Mouse (Mus musculus) cerebellum, adult 18-20 months (tissue): ENCODE data around the gene Cadm2.

Experiments used
- DNase-seq, 2 experiments: peaks; one replicate each; pipeline ENCODE4 v3.0.0; 2021

Cadm2 gene

GRCm38 (mm10) chr16:67122532-67122931, 498.2 kb downstream of the Cadm2 start:
- peak; percentile 34 to 39 for DNase-seq

GRCm38 (mm10) chr16:67121781-67122180, 498.9 kb downstream of the Cadm2 start:
- DNase-seq = peak in 1 of 2 experiments; percentile 23

- DNase-seq = no peak
These were observed 514.1 kb downstream of the Cadm2 start for GRCm38 (mm10) chr16:67106478-67107061.

GRCm38 (mm10) chr16:67096706-67097105, 524.0 kb downstream of the Cadm2 start:
- no peak for DNase-seq

GRCm38 (mm10) chr16:67095916-67096315, 524.8 kb downstream of the Cadm2 start:
- peak in 1 of 2 experiments; percentile 38 for DNase-seq

- peak; percentile 50 to 55 for DNase-seq
These were observed 531.0 kb downstream of the Cadm2 start for GRCm38 (mm10) chr16:67089747-67090146.

GRCm38 (mm10) chr16:67079318-67079717, 541.4 kb downstream of the Cadm2 start:
- no peak for DNase-seq

GRCm38 (mm10) chr16:67076169-67076895, 544.4 kb downstream of the Cadm2 start:
- no peak for DNase-seq

GRCm38 (mm10) chr16:67068461-67068860, 552.2 kb downstream of the Cadm2 start:
- DNase-seq = peak; percentile 54 to 68

GRCm38 (mm10) chr16:67030918-67031317, 589.8 kb downstream of the Cadm2 start:
- DNase-seq = no peak

- no peak for DNase-seq
These were observed 600.9 kb downstream of the Cadm2 start for GRCm38 (mm10) chr16:67019856-67020255.

GRCm38 (mm10) chr16:67017710-67018109, 603.0 kb downstream of the Cadm2 start:
- no peak for DNase-seq

GRCm38 (mm10) chr16:67003161-67003560, 617.5 kb downstream of the Cadm2 start:
- no peak for DNase-seq

- DNase-seq = no peak
These were observed 619.0 kb downstream of the Cadm2 start for GRCm38 (mm10) chr16:67001707-67002106.

GRCm38 (mm10) chr16:66997461-66997860, 623.2 kb downstream of the Cadm2 start:
- DNase-seq = no peak

GRCm38 (mm10) chr16:66987741-66988140, 633.0 kb downstream of the Cadm2 start:
- DNase-seq = no peak

- DNase-seq = peak; percentile 20 to 21
These were observed 633.8 kb downstream of the Cadm2 start for GRCm38 (mm10) chr16:66986879-66987278.

GRCm38 (mm10) chr16:66970912-66971311, 649.8 kb downstream of the Cadm2 start:
- no peak for DNase-seq

- DNase-seq = no peak
These were observed 651.1 kb downstream of the Cadm2 start for GRCm38 (mm10) chr16:66969520-66970144.

- DNase-seq = no peak
These were observed 652.4 kb downstream of the Cadm2 start for GRCm38 (mm10) chr16:66968336-66968735.

- DNase-seq = no peak
These were observed 653.0 kb downstream of the Cadm2 start for GRCm38 (mm10) chr16:66967686-66968085.

- no peak for DNase-seq
These were observed 661.6 kb downstream of the Cadm2 start for GRCm38 (mm10) chr16:66959146-66959545.

GRCm38 (mm10) chr16:66955876-66956275, 664.8 kb downstream of the Cadm2 start:
- DNase-seq = no peak

GRCm38 (mm10) chr16:66936332-66936731, 684.4 kb downstream of the Cadm2 start:
- no peak for DNase-seq
